Mouse (Mus musculus) heart, postnatal 10 days (tissue): ENCODE measurements around the gene Spns3. TPM values are rescaled to one million over a fixed set of nuclear protein-coding genes. Genes with fewer than 3 reads are reported as not detected.
"Not testable (repeated sequence)": the region's sequence is repeated elsewhere in the genome, so short reads cannot be mapped to it uniquely, and the experiment has no call there.

Source experiments
- DNase-seq, 2 experiments: peaks; one replicate each; pipeline ENCODE4 v3.0.0; 2021
- intact Hi-C: fragments of 180-260 bp; cut with DNase I; formaldehyde crosslinking; loops from one replicate; pipeline ENCODE4 v1.15.1; 2025
- total RNA-seq, 2 experiments: library from RNA; stranded (reverse); gene quantifications; 2 replicates each; pipeline ENCODE4 v1.2.3; 2021

Gene Spns3
- total RNA-seq, 2 experiments from 2014 or later: 0.07 TPM; not detected in 1

- intact Hi-C loops: loop anchor here (1.0 to 5.0 kb wide), 4 partner anchors 74 to 222 kb away; no protein-coding TSS in a partner anchor
- peak; percentile 50 to 62 for DNase-seq
These were observed 14.0 kb upstream of the Spns3 start for GRCm38 (mm10) chr11:72564232-72564807.

DNA sequence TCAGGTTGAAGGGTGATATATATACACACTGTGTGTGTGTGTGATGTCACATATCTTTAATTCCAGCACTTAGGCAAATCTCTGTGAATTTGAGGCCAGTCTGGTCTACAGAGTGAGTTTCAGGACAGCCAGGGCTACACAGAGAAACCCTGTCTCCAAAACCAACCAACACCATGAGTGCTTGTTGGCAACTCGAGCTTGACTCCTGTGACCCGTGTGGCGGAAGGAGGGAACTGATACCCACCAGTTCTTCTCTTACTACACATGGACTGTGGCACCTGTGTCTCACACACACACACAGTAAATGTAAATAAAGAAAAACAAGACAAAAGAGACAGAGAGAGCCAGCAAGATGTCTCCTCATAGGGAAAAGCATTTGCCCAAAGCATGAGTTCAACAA is 10.4 kb upstream of the Spns3 start:
- intact Hi-C loops: loop anchor here (5.0 kb wide), 2 partner anchors 113 to 203 kb away; no protein-coding TSS in a partner anchor

DNA sequence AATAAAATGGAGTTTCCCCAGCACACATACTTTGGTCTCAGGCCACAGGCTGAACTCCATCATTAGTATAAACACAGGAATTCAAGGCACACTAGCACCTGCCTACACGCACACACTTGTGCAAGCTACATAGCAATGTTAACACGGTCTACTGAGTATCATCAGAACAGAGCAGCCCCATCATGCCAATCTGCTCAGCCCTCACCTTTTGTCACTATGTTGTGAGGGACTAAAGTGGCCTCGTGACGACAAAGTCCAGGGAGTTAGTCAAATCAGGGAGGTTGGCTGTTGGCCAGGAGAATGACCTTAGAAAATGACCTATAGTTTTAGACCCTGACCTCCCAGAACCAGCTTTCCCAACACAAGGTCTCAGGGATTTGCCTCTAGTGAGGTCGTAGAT is 7.8 kb upstream of the Spns3 start:
- intact Hi-C loops: no loop called here
- DNase-seq: no peak

More for the DNA sequence above, 10.4 kb upstream of the Spns3 start:
- no peak for DNase-seq

- intact Hi-C loops: no loop called here
These were observed 6.6 kb upstream of the Spns3 start for GRCm38 (mm10) chr11:72556953-72557352.

DNA sequence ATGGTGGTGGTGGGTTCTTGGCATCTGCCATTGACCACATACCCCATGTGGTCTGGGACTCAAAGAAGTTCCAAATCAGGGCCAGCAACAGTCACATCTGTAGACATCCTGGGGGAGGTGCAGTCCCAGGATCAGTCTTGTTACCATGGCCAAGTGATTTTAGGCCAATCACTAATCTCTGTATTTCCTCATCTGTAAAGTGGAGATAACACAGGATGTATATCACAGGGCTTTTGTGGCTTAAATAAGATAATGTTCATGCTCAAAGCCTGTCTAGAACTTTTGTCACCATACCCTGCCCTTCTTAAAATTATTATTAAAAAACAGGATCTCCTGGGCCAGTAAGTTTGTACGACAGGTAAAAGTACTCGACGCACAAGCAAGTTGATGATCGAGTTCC is 6.2 kb upstream of the Spns3 start:
- no peak for DNase-seq
- intact Hi-C loops: no loop called here

More at GRCm38 (mm10) chr11:72556953-72557352, 6.6 kb upstream of the Spns3 start:
- DNase-seq: no peak

DNA sequence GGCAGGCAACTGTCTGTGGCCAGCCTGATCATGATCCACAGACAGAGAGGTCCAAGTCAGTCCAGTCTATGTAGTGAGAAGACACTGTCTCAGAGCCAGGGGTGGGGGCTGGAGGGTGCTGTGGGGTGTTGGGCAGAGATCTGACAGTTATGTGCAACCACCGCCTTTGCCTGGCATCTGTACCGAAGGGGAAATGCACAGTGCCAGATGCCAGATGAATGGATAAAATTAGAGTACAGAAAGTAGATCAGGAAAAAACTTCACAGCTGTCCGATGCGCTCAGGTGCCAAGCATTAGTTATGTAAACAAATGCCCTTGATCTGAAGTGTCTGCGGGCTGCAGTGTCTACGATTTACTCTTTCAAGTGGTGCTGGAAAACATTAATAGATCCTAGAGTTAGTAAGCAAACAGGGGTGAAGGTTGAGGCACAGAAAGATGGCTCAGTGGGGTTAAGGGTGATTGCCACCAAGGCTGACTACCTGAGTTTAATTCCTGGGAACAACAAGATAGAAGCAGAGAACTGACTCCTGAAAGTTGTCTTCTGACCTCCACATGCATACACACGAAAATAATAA is 1.3 kb upstream of the Spns3 start:
- intact Hi-C loops: no loop called here
- no peak for DNase-seq

GRCm38 (mm10) chr11:72547181-72547580 is 3.1 kb downstream of the Spns3 start:
- no peak for DNase-seq
- intact Hi-C loops: no loop called here

DNA sequence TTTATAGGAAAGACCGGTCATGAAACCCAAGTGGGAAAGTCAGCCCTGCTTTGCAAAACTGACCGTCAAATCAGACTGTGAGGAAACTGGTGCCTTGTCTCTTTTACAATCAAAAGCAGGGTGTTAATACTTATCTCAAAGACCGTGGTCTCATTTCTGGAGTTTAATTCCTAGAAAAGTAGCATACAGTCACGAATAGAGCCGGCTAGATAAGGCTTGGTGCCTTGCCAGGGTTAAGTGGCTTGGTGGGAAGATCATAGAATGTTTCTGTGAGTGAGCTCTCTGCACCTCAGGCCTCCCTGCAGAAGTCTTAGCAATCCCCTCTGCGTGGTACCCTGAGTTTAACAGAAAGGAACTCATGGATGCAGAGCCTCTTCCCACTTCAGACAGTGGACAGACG is 5.6 kb downstream of the Spns3 start:
- no peak for DNase-seq
- intact Hi-C loops: no loop called here

DNA sequence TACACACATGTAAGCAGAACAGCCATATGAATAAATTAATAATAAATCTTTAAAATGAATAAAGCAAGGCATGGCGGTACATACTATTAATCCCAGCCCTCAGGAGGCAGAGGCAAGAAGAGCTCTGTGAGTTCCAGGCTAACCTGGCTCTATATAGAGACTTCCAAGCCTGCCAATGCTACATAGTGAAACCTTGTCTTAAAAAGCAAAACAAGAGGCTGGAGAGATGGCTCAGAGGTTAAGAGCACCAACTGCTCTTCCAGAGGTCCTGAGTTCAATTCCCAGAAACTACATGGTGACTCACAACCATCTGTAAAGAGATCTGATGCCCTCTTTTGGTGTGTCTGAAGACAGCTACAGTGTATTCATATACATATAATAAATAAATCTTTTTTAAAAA is 6.6 kb downstream of the Spns3 start:
- intact Hi-C loops, DNase-seq: not testable (repeated sequence)

GRCm38 (mm10) chr11:72542586-72542985 is 7.7 kb downstream of the Spns3 start:
- intact Hi-C loops: no loop called here
- no peak for DNase-seq

- intact Hi-C loops: no loop called here
These were observed 8.4 kb downstream of the Spns3 start for GRCm38 (mm10) chr11:72541928-72542327.

GRCm38 (mm10) chr11:72540437-72540836 is 9.9 kb downstream of the Spns3 start:
- DNase-seq: peak; percentile 39 to 42
- intact Hi-C loops: no loop called here

More at GRCm38 (mm10) chr11:72541928-72542327, 8.4 kb downstream of the Spns3 start:
- DNase-seq: no peak

DNA sequence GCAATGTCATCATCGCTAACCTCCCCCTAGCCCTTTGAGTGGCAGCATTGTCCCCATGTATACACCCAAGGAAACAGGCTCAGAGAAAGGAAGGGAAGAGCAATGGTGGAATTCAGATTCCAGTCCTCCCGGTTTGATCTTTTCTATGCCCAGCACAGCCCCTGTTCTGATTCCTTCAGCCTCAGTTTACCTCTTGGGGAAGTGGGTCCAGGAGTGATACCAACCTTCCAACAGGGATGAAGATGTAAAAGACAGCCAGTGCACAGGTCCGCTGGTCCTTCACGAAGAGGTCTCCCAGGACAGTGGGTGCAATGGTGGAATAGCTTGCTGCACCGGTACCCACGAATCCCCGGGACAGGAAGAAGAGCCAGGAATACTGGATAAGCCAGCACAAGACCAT is 11.5 kb downstream of the Spns3 start:
- intact Hi-C loops: no loop called here
- no peak for DNase-seq

- intact Hi-C loops: no loop called here
- peak; percentile 49 to 64 for DNase-seq
These were observed 12.1 kb downstream of the Spns3 start for GRCm38 (mm10) chr11:72538037-72538755.

- no peak for DNase-seq
- intact Hi-C loops: no loop called here
These were observed 12.8 kb downstream of the Spns3 start for GRCm38 (mm10) chr11:72537503-72537902.

GRCm38 (mm10) chr11:72535519-72535918 is 14.8 kb downstream of the Spns3 start:
- intact Hi-C loops: no loop called here
- DNase-seq: no peak

GRCm38 (mm10) chr11:72532890-72533289 is 17.4 kb downstream of the Spns3 start:
- DNase-seq: no peak
- intact Hi-C loops: no loop called here

DNA sequence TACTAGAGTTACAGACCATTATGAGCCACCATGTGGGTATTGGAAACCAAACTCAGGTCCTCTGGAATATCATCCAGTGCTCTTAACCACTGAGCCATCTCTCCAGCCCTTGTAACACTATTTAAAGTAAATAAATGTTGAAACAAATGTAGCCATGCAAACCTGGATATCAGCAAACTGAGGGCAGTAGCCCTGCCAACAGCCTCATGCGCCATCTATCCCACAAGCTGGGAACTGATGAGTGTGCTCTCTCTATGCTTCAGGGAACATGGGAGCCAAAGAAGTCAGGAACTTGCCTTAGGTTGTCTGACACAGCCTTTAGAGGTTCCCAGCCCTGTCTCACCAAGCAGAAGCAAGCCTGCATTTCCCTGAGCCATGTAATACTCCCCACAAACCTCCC is 18.7 kb downstream of the Spns3 start:
- no peak for DNase-seq
- intact Hi-C loops: no loop called here

DNA sequence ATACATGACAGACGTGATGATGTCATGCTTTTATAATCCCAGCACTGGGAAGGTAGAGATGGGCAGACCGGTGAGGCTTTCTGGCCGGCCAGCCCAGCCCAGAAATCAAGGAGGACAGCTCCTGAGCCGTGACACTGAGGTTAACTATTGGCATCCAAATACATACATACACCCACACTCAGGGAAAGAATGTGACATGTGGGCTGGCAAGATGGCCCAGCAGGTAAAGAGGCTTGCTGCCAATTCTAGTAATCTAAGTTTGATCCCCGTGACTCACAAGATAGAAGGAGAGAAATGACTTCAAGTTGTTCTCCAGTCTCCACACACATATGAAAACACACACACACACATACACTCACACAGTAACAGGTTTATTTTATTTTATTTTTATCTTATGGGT is 19.2 kb downstream of the Spns3 start:
- DNase-seq: no peak
- intact Hi-C loops: no loop called here

- intact Hi-C loops: no loop called here
- DNase-seq: peak; percentile 30 to 35
These were observed 24.1 kb downstream of the Spns3 start for GRCm38 (mm10) chr11:72526190-72526589.

DNA sequence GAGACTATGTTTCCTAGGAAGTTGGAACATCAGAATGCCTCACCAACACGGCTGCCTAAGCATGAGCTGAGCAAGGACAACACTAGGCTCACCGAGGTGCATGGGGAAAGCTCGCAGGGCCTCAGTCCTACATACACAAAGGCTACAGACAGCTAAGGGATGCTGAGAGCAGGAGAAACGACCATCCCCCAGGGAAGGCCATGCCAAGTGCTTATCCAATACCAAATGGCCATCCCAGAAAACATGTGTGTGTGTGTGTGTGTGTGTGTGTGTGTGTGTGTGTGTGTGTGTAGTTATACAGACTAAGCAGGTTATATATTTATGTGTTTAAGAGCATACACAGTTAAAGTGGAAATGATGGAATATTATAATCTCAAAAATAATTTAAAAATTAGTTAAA is 26.6 kb downstream of the Spns3 start:
- intact Hi-C loops: no loop called here
- no peak for DNase-seq

- intact Hi-C loops: no loop called here
- peak; percentile 78 to 82 for DNase-seq
These were observed 27.7 kb downstream of the Spns3 start for GRCm38 (mm10) chr11:72522616-72523041.
